Mouse (Mus musculus): ENCODE measurements around the gene Pim1. TPM values are rescaled to one million over a fixed set of nuclear protein-coding genes. Genes with fewer than 3 reads are reported as not detected.

Pim1 gene
- polyA plus RNA-seq (2015; fragmentation: Nextera tagmentation; extraction: Ambion mirVana) = 11.8 and 13.5 TPM in 2 replicates

DNA sequence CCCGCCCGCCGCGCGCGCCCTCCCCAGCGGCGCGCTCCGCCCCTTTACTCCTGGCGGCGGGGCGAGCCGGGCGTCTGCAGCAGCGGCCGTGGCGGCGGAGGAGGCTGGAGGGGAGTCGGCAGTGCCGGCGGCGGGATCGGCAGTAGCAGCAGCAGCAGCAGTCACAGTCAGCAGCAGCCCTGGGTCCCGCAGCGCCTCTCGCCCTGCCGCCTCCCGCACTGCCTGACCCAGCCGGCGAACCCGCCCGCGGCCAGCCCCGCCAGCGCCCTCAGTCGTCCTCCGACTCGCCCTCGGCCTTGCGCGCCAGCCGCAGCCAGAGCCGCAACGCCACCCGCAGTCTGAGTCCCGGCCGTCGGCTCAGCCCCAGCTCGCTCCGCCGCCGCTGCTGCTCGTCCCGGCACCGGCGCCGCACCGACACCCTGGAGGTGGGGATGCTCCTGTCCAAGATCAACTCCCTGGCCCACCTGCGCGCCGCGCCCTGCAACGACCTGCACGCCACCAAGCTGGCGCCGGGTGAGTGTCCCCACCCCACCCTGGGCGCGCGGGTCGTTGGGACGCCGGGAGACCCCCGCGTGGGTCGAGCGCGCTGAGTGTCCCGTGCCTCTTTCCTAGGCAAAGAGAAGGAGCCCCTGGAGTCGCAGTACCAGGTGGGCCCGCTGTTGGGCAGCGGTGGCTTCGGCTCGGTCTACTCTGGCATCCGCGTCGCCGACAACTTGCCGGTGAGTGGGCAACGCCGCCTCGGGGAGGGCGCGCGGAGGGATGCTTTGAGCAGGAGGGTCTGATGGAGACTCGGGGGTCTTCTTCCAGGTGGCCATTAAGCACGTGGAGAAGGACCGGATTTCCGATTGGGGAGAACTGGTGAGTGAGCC is at the start of gene Pim1:
Gene Pim1, plus strand, starts transcription at position 41 of the 869 bp plus-strand sequence.
- H3K27ac ChIP-seq (ENCODE audit: low read length) = peak within 1 kb of the TSS; percentile 91
- no peaks in the 10 kb centered on the region for H3K27me3 ChIP-seq (ENCODE audit: control insufficient read depth, insufficient read depth, low read length)
- H3K9ac ChIP-seq (ENCODE audit: low read length) = peak within 1 kb of the TSS; percentile 90
- no peak; the same call in none of the 2 replicates for ATAC-seq (ENCODE audit: insufficient read depth, low FRiP score)
- H3K9me3 ChIP-seq (replicated peaks; ENCODE audit: control insufficient read depth, low read length) = no peaks in the 10 kb centered on the region
- peak within 1 kb of the TSS; percentile 90 for H3K4me3 ChIP-seq (replicated peaks; ENCODE audit: low read length)
- peaks cover 18% of the 10 kb centered on the region for H3K4me1 ChIP-seq (ENCODE audit: control insufficient read depth, insufficient read depth, low read length)
- WGBS = under 1% methylated on average over 69 of the region's 99 CpGs
- peaks cover 9% of the 10 kb centered on the region; the same call in 1 of the 2 replicates for H3K36me3 ChIP-seq (ENCODE audit: control insufficient read depth, insufficient read depth, low read length)
- peak within 1 kb of the TSS; percentile 91 for H3K4me2 ChIP-seq (ENCODE audit: low read depth, low read length)

DNA sequence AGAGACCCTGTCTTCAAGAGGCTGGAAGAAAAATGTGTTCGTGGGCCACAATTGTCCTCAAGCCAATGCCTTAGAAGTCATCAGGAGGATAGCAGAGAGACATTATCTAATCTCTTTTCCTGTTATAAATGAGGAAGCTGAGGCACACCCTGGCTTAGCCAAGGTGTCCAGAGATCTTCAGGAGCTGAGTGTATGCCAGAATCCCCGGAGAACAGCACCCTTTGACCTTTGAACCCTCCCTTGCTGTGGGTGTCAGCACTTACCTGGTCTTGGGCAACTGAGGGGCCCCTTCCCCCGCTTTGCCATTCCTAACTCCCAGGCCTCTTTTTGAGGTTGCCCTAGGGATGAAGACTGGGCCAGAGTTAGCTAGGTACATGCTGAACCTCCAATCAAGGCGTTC is 49.0 kb upstream of the Pim1 start:
- Histone ChIP-seq H3K4me3 (replicated peaks; ENCODE audit: low read length) (no peak overlapping the region), H3K4me1 (ENCODE audit: control insufficient read depth, insufficient read depth, low read length) (peaks cover 39% of the 10 kb centered on the region)
- 67% methylated on average over 4 of the region's 4 CpGs for WGBS

DNA sequence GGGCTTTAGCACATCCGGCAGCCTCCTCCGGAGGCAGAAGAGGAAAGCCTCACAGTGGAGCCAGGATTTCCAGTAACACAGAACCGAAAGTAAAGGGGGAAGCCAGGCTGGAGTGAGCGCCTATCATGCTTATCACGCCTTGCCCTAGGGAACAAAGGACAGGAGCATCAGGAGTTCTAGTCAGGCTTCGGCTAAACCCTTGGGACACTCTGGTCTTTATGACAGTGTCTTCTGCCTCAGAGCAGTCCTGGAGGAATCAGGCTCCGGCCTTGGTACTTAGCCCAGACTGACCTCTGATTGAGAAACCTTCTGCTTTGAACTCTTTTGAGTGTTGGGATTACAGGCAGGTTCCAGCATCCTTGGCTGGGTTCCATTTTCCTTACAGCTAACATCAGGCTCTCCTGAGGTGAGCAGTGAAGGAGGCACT is 48.4 kb upstream of the Pim1 start:
- Histone ChIP-seq H3K27me3 (ENCODE audit: control insufficient read depth, insufficient read depth, low read length) (no peaks in the 10 kb centered on the region), H3K9ac (ENCODE audit: low read length) (no peak overlapping the region), H3K9me3 (replicated peaks; ENCODE audit: control insufficient read depth, low read length) (no peaks in the 10 kb centered on the region), H3K36me3 (ENCODE audit: control insufficient read depth, insufficient read depth, low read length) (no peaks in the 10 kb centered on the region), H3K4me2 (ENCODE audit: low read depth, low read length) (no peak overlapping the region), H3K27ac (ENCODE audit: low read length) (no peak overlapping the region), H3K4me1 (ENCODE audit: control insufficient read depth, insufficient read depth, low read length) (peaks cover 36% of the 10 kb centered on the region), H3K4me3 (replicated peaks; ENCODE audit: low read length) (no peak overlapping the region)
- no peak for ATAC-seq (ENCODE audit: insufficient read depth, low FRiP score)
- 60% methylated on average over 7 of the region's 7 CpGs for WGBS

More for the DNA sequence above, 49.0 kb upstream of the Pim1 start:
- Histone ChIP-seq H3K9ac (ENCODE audit: low read length) (no peak overlapping the region), H3K4me2 (ENCODE audit: low read depth, low read length) (no peak overlapping the region), H3K27me3 (ENCODE audit: control insufficient read depth, insufficient read depth, low read length) (no peaks in the 10 kb centered on the region), H3K36me3 (ENCODE audit: control insufficient read depth, insufficient read depth, low read length) (no peaks in the 10 kb centered on the region), H3K27ac (ENCODE audit: low read length) (no peak overlapping the region), H3K9me3 (replicated peaks; ENCODE audit: control insufficient read depth, low read length) (no peaks in the 10 kb centered on the region)
- ATAC-seq (ENCODE audit: insufficient read depth, low FRiP score) = no peak

DNA sequence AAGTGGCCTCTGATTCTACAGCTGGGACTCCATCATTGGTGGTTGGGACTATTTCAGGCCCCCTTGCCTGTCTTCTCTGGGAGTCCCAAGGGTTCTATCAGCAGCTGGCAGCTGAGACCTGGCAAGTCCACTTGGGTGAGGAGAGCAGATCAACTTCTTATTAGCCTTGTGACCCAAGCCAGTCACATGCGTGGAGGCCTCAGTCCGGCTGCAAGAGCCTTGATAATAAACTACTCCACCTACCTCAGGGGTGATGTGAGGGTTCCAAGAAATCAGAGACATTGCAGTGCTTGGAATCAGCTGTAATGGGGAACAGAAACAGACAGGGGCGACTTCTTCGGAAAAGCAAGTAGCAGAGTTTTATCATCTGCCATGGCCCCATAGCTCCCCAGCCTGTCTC is 46.8 kb upstream of the Pim1 start:
- Histone ChIP-seq H3K4me1 (ENCODE audit: control insufficient read depth, insufficient read depth, low read length) (peaks cover 30% of the 10 kb centered on the region), H3K4me2 (ENCODE audit: low read depth, low read length) (no peak overlapping the region), H3K4me3 (replicated peaks; ENCODE audit: low read length) (no peak overlapping the region), H3K27ac (ENCODE audit: low read length) (no peak overlapping the region), H3K9me3 (replicated peaks; ENCODE audit: control insufficient read depth, low read length) (no peaks in the 10 kb centered on the region), H3K9ac (ENCODE audit: low read length) (no peak overlapping the region), H3K27me3 (ENCODE audit: control insufficient read depth, insufficient read depth, low read length) (no peaks in the 10 kb centered on the region), H3K36me3 (ENCODE audit: control insufficient read depth, insufficient read depth, low read length) (no peaks in the 10 kb centered on the region)
- no peak for ATAC-seq (ENCODE audit: insufficient read depth, low FRiP score)
- 76% methylated on average over 4 of the region's 4 CpGs for WGBS

DNA sequence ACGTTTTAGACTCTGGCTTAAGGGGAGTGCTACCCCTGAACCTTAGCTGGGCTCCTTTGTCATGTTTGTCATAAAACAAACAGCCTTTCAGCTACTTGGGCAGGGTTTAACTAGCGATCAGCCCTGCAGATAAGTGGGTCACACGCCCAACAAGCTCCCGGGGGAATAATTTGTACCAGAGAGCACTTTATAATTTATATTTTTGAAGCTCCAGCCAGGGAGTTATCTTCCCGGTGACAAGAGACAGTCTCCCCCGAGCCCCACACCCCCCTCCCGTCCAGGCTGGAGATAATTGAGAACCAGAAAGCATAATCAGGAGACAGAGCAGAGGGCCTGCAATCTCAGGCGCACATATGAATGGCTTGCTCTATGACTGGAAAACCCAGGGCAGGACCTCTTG is 45.5 kb upstream of the Pim1 start:
- H3K27ac ChIP-seq (ENCODE audit: low read length) = peak overlapping the region; percentile 34
- H3K4me3 ChIP-seq (replicated peaks; ENCODE audit: low read length) = no peak overlapping the region
- H3K9me3 ChIP-seq (replicated peaks; ENCODE audit: control insufficient read depth, low read length) = no peaks in the 10 kb centered on the region
- peaks cover 19% of the 10 kb centered on the region for H3K4me1 ChIP-seq (ENCODE audit: control insufficient read depth, insufficient read depth, low read length)
- H3K36me3 ChIP-seq (ENCODE audit: control insufficient read depth, insufficient read depth, low read length) = no peaks in the 10 kb centered on the region
- no peaks in the 10 kb centered on the region for H3K27me3 ChIP-seq (ENCODE audit: control insufficient read depth, insufficient read depth, low read length)
- no peak overlapping the region for H3K9ac ChIP-seq (ENCODE audit: low read length)
- peak; percentile 33; the same call in 1 of the 2 replicates for ATAC-seq (ENCODE audit: insufficient read depth, low FRiP score)
- no peak overlapping the region for H3K4me2 ChIP-seq (ENCODE audit: low read depth, low read length)
- WGBS = 18% methylated on average over 8 of the region's 8 CpGs

DNA sequence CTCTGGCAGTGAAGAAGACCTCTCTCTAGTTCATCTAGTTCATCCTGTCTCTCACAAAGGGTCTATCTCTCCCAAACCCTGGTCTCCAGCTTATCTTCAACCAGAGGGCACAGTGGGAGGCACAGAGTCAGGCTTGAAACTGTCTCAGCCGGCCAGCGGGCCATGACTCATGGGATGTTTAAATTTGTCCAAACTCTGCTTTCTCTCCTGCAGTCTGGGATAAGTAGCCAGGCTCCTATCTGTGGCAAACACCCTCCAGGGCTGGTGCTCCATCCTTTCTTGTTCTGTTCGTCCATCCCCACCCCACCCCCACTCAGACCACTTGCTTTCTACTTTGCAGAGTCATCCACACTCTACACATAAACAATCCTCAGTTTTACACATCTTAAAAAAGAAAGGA is 43.2 kb upstream of the Pim1 start:
- Histone ChIP-seq H3K4me2 (ENCODE audit: low read depth, low read length) (no peak overlapping the region), H3K27me3 (ENCODE audit: control insufficient read depth, insufficient read depth, low read length) (no peaks in the 10 kb centered on the region), H3K9me3 (replicated peaks; ENCODE audit: control insufficient read depth, low read length) (no peaks in the 10 kb centered on the region), H3K4me3 (replicated peaks; ENCODE audit: low read length) (no peak overlapping the region), H3K27ac (ENCODE audit: low read length) (no peak overlapping the region), H3K4me1 (ENCODE audit: control insufficient read depth, insufficient read depth, low read length) (peaks cover 29% of the 10 kb centered on the region), H3K9ac (ENCODE audit: low read length) (no peak overlapping the region), H3K36me3 (ENCODE audit: control insufficient read depth, insufficient read depth, low read length) (no peaks in the 10 kb centered on the region)
- 29% methylated on average over 3 of the region's 3 CpGs for WGBS
- peak; percentile 19 for ATAC-seq (ENCODE audit: insufficient read depth, low FRiP score)

DNA sequence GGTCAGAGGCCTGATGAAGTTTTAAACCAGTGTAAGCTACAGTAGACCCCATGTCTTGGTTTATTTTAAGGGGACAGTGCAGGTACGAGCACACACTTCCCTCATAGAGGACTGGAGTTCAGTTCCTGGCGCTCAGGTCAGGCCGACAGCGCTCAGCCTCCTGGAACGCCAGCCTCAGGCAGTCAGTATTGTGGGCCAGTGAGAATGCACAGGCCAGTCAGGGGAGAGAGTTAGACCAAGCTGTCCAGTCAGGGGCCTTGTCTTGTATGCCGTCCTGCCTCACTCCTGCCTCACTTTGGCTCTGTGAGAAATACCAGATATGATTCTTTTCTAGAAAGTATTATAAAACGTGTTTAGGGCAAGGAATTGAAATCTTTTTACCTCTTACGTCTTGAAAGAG is 42.5 kb upstream of the Pim1 start:
- no peaks in the 10 kb centered on the region for H3K9me3 ChIP-seq (replicated peaks; ENCODE audit: control insufficient read depth, low read length)
- no peak for ATAC-seq (ENCODE audit: insufficient read depth, low FRiP score)
- WGBS = 50% methylated on average over 8 of the region's 8 CpGs
- H3K27ac ChIP-seq (ENCODE audit: low read length) = peak overlapping the region; percentile 34
- H3K4me2 ChIP-seq (ENCODE audit: low read depth, low read length) = no peak overlapping the region
- H3K27me3 ChIP-seq (ENCODE audit: control insufficient read depth, insufficient read depth, low read length) = no peaks in the 10 kb centered on the region
- peaks cover 29% of the 10 kb centered on the region for H3K4me1 ChIP-seq (ENCODE audit: control insufficient read depth, insufficient read depth, low read length)
- H3K36me3 ChIP-seq (ENCODE audit: control insufficient read depth, insufficient read depth, low read length) = no peaks in the 10 kb centered on the region
- no peak overlapping the region for H3K4me3 ChIP-seq (replicated peaks; ENCODE audit: low read length)
- no peak overlapping the region for H3K9ac ChIP-seq (ENCODE audit: low read length)

DNA sequence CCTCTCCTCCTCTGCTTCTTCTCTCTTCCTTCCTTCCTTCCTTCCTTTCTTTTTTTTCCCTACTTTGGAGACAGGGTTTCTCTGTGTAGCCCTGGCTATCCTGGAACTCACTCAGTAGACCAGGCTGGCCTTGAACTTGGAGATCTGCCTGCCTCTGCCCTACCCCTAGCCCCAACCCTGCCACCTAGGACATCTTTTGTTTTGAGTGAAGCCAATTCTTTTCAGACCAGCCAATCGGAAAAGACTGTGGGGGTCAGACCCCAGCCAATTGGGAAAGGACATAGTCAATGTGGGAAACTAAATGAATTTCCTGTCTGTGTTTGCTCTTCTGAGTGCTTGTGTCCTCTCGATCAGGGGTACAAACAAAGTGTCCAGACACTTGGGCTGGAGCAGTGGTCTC is 42.0 kb upstream of the Pim1 start:
- no peak for ATAC-seq (ENCODE audit: insufficient read depth, low FRiP score)
- H3K9me3 ChIP-seq (replicated peaks; ENCODE audit: control insufficient read depth, low read length) = no peaks in the 10 kb centered on the region
- no peaks in the 10 kb centered on the region for H3K36me3 ChIP-seq (ENCODE audit: control insufficient read depth, insufficient read depth, low read length)
- no peak overlapping the region for H3K4me3 ChIP-seq (replicated peaks; ENCODE audit: low read length)
- 53% methylated on average over 2 of the region's 2 CpGs for WGBS
- no peak overlapping the region for H3K9ac ChIP-seq (ENCODE audit: low read length)
- peaks cover 29% of the 10 kb centered on the region for H3K4me1 ChIP-seq (ENCODE audit: control insufficient read depth, insufficient read depth, low read length)
- no peak overlapping the region for H3K4me2 ChIP-seq (ENCODE audit: low read depth, low read length)
- no peaks in the 10 kb centered on the region for H3K27me3 ChIP-seq (ENCODE audit: control insufficient read depth, insufficient read depth, low read length)
- H3K27ac ChIP-seq (ENCODE audit: low read length) = no peak overlapping the region

Measured in stomach, embryonic 16.5 days (tissue).